Mouse (Mus musculus) embryo, embryonic 10 days (tissue): Measurements from ENCODE around the gene Syt17.

Experiments used
- DNase-seq: peaks from one replicate; pipeline ENCODE4 v3.0.0-alpha.2; 2015; ENCODE audit warnings: low spot score

Syt17 gene

DNA sequence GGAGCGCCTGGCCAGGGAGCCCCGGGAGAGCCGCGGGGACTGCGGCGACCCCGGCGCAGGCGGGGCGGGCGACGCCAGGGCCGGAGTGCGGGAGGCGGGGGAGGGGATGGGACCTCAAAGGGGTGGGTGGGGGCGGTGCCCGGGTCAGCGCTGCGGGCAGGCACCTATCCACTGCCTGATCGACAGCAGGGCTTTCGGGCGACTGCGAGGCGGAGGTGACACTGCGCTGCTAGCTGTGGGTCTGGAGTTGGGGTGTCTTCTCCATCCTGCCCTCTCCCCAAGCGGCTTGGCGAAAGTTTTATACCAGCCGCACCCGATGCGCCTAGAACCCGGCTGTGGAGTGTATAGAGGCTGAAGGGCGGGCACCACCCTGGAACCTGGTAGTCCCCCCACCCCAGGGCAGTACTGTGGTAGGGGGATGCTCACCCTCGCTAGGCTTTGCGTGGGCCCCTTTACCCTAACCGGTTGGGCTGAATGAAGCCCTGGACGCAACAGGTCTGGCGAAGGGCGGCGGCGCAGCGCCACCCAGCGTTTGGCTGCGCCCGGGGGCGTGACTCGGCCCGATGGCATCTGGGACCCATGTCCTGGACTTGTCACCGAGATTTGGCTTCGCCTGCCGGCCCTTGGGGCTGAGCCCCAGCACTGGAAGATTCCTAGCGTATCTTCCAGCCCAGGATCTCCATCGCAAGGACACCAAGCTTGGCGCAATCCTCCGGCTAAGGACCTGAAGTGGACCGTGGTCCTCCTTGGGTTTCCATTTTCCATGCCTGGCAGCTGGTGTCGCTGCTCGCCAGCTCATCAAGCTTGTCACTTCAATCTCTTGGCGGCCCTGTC is at the start of gene Syt17:
TSS of gene Syt17 (minus strand) at position 89 of the 834 bp plus-strand sequence.
- DNase-seq = peak; percentile 82

DNA sequence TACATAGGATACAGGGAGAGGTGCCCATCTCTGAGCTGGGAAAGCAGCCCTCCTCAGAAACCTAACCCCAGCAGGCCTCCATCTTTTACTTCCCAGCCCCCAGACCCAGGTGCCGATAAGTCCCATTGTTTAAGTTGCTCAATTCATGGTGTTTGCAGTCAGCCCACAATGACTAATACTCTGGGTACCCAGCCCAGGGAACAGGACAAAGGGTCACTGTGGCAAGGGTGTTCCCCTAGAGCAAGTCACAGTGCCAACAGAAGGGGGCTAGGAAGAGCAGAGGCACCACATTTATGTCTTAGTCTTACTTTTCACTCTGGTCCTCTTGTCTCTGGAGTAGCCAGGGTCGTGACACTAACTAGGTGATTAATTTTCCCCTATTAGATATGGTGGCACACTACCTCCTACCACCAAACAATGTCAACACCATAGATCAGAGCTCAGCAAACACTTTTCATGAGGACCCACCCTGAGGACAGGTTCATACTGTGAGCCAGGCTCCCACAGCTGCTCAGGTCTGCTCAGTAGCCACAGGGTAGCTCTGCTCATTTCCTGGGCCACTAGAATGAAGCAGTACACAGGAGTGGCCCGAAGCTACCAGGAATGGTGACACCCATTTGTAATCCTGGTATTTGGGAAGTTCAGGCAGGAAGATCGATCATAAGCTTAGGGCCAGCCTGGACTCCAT is 47.0 kb upstream of the Syt17 start:
- DNase-seq = no peak

GRCm38 (mm10) chr7:118493892-118494291 is 45.9 kb upstream of the Syt17 start:
- DNase-seq = no peak

GRCm38 (mm10) chr7:118491431-118492147 is 43.6 kb upstream of the Syt17 start, which contains the start of gene Itpripl2:
Gene Itpripl2 (minus strand): TSS chr7:118491975.
- DNase-seq = peak; percentile 74

GRCm38 (mm10) chr7:118490666-118491430 is 42.8 kb upstream of the Syt17 start:
- DNase-seq = peak; percentile 43

DNA sequence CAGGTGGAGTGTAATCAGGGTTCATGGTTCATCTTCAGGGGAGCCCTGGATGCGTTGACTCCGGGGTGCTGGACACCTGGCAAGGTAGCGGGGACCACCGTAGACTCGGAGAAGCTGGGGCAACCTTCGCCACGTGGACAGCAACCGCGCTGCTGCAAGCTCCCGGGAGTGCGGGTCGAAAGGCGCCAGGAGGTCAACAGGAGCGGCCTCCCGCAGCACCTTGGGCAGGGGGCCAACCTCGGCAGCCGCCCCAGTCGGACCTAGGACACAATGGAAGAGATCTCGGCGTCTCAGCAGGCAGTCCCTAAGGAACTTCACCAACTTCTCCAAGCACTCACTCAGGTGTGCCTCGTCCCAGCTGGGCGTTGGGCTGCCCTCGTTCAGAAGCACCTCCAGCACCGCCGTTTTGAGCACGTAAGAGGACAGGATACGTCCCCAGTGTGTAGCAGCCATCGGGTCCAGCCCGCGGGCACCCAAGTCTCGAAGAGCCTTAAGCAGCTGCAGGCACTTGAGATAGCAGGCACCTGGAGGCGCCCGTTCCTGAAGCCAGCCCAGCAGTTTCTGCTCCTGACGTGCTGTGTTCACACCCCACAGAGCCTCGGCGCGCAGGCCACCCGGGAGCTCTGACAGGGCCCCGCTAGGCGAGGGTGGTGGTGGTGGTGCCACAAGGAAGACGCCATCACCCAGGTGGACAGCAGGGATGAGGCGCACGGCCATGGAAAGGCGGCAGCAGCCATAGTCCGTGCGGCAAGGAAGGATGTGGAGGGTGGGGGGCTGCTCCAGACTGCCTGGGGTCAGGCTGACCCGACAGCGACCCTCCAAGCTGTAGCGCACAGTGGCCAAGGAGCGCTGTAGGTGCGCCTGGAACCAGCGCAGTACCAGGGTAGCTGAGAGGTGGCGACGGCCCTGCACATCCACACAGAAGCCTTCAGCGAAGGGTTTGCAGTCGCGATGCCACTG is 42.0 kb upstream of the Syt17 start:
- DNase-seq = peak; percentile 18

GRCm38 (mm10) chr7:118488060-118488664 is 40.1 kb upstream of the Syt17 start:
- no peak for DNase-seq

GRCm38 (mm10) chr7:118486917-118487316 is 38.9 kb upstream of the Syt17 start:
- no peak for DNase-seq

DNA sequence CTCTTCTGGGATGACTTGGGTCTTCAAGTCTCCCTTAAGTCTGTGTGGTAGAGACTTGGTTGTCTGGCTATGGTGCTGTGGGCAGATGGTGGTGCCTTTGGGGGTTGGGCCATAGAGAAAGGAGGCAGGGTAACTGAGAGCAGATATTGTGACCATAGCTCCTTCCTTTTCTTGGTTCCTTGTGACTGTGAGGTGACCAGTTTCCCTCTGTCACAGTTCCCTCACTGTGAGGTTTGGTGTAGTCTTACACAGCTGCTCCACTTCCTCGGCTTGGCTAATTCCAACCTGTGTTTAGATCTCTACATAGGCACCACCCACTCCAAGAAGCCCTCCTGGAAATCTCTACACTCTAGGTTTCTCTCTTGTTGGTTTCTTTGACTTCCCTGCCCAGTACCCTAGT is 36.0 kb upstream of the Syt17 start:
- no peak for DNase-seq

DNA sequence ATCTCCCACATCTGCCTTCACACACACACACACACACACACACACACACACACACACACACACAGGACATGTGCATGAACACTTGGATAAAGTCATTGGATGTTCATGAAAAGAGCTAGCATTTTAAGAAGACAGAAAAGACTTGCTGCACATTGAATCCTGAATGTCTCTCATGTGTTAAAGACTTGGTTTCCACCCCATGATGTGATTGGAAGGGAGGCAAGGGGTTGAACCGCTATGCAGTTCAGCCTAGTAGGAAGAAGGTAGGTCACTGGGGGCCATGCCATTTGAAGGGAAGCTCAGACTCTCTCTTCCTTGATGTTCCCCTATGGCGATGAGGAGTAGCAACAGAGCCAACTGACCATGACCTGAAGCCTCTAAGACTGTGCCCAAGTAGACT is 34.0 kb upstream of the Syt17 start:
- no peak for DNase-seq

GRCm38 (mm10) chr7:118481047-118481810 is 33.2 kb upstream of the Syt17 start:
- no peak for DNase-seq

DNA sequence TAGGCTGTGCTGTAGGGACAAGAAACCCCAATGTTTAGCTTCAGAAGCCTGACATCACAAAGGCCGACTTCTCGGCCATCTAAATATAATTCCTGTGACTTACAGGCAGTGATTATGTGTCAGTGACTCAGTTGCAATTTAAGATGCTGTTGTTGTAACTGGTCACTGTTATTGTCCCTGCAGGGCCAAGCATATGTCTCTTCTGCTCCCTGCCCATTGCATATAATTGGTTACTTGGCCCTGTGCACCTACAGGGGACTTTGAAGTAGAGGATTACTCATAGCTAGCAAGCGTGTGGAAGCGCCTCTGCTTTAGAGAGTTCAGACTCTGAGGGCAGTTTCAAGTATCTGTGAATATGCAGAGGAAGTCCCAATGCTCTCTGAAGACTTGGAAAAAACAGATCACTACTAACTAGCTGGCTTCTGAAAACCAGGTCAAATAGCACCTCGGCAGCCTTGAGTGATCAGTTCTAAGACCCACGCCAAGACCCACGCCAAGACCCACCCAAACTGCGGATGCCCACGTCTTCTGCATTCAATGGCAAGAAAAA is 32.2 kb upstream of the Syt17 start:
- DNase-seq = no peak

DNA sequence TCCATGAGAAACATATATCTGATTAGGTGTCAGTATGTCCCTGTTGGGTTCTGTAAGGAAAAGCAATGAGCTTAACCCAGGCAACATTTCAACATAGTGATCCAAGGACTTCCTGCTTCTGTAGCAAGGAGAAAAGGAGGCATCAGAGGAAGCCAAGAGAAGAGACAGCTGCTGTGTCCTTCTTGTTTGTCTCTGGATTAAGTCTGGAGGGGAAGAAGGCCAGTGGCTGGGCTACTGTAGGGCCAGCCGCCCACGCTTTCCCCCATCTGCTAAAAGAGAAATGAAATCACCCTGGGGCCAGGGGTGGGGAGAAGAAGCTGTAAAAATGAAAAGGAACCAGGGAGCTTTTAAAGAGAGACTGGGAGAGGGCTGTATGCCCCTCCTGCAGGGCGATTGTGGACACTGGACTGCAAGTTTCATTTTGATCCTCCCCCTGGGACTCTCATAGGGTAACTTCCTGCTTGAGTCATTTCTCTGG is 30.9 kb upstream of the Syt17 start:
- no peak for DNase-seq

DNA sequence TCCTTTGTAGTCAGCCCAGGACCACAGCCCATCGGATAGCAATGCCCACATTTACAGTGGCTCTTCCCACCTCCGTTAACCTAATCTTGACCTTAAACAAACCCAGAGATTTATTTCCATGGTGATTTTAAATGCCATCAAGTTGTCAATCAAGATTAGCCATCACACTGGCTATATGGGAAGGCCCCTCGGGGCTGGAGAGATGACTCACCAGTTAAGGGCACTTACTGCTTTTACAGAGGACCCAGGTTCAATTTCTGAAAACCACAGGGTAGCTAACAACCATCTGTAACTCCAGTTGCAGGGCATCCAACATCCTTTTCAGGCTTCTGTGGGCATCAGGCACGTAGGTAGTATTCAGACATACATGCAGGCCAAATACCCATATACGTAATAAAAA is 28.4 kb upstream of the Syt17 start:
- no peak for DNase-seq

DNA sequence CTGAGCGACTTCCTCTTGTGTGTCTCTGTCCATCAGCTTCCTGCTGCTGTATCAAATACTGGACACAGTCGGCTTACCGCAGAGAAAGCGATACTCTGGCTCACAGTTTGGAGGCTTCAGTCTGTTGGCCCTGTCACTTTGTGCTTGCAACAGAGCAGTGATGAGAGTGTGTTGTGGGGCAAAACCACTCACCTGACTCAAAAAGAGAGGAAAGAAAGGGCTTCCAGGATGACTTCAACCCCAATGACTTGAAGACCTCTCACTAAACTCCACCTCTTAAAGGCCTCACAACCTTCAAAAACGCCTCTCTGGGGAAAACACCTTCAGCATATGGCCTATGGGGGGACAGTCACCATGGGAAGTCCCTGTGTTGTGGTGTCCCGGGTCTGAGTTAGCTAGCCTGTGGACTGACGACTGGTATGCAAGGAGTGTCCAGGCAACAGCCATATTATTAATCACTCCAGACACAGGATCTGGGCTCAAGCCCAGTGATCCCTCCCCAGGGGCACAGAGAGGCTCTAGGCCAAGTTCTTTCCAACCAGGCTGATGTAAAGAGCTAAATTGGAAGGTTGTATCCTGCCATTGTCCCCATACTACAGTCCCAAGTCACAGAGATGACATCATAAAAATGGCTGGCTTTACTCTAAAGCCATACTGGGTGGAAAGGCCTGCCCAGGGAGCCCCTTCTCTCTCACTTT is 27.1 kb upstream of the Syt17 start:
- DNase-seq = no peak

- DNase-seq = no peak
These were observed 24.9 kb upstream of the Syt17 start for GRCm38 (mm10) chr7:118472886-118473285.

DNA sequence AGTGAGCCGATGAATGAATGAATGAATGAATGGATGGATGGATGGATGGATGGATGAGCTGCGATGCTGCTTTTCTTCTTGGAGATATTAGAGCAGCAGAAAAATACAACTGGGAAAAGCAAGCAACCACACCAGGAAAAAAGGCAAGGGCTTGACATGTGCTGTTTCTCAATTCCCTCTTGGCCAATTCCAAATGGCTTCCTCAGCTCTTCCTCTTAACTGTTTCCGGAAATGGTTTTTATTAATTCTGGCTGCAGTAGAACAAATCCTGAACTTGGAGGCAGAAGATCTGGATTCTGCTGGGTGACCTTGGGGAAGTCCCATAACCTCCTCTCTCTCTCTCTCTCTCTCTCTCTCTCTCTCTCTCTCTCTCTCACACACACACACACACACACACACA is 20.0 kb upstream of the Syt17 start:
- DNase-seq = no peak

DNA sequence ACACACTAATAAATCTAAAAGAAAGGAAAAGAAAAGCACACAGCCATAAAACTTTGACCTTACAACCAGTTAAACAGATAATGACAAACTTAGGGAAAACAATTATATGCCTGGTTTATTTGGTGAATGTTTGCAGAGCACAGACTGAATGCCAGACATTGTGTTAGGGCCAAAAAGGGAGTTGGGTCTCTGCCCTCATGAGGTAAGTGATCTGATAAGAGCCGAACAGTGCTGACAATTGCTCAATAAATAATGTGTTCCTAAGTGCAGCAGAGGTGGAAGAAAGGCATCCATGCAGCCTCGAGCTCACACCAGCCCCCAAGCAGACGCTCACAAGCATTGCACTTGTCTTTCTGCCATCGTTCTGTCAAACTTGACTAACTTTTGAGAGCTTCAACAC is 16.4 kb upstream of the Syt17 start:
- no peak for DNase-seq
